Mouse (Mus musculus): ENCODE results near the gene Serpinb5.

GRCm38 (mm10) chr1:106883812-106884211 lies 22.8 kb downstream of the Serpinb5 start:
- TF ChIP-seq SMC3 (IDR thresholded peaks at IDR 0.05; ENCODE audit: low read depth, low read length) (peak; percentile 46), ZNF384 (IDR thresholded peaks at IDR 0.05; ENCODE audit: low read depth, low read length) (no peak), MAX (IDR thresholded peaks at IDR 0.05; ENCODE audit: low read length) (no peak), ZC3H11A (IDR thresholded peaks at IDR 0.05; ENCODE audit: low read depth, low read length) (no peak), EP300 (IDR thresholded peaks at IDR 0.05; ENCODE audit: low read length) (no peak), TCF12 (IDR thresholded peaks at IDR 0.05; ENCODE audit: low read depth, low read length) (no peak), POLR2A (IDR thresholded peaks at IDR 0.05; ENCODE audit: low read depth, low read length) (no peak), CTCF (conservative IDR thresholded peaks at IDR 0.05 in 1 of 2, IDR thresholded peaks at IDR 0.05 in 1 of 2; ENCODE audit: low read depth in 2 of 2, low read length in 2 of 2) (peak; percentile 32 to 72; a peak in 3 of 4 replicates), POLR2AphosphoS2 (IDR thresholded peaks at IDR 0.05; ENCODE audit: low read depth, low read length) (no peak), CHD2 (IDR thresholded peaks at IDR 0.05; ENCODE audit: low read length) (no peak), KAT2A (IDR thresholded peaks at IDR 0.05; ENCODE audit: insufficient replicate concordance, low read length) (no peak), ZMIZ1 (IDR thresholded peaks at IDR 0.05; ENCODE audit: low read depth, low read length) (no peak)

All from CH12.LX (cell line).